Mouse (Mus musculus) T-helper 2 cell (primary cell): ENCODE results near the gene Iscu.
"Not testable (repeated sequence)": the region's sequence is repeated elsewhere in the genome, so short reads cannot be mapped to it uniquely, and the experiment has no call there.

Experiments
- in situ Hi-C: fragments of 300-600 bp; cut with MboI, MseI; formaldehyde crosslinking; loops from one replicate; pipeline ENCODE4 v1.15.1; 2025; ENCODE audit warnings: high pct_unique_total_duplicates

Iscu gene

DNA sequence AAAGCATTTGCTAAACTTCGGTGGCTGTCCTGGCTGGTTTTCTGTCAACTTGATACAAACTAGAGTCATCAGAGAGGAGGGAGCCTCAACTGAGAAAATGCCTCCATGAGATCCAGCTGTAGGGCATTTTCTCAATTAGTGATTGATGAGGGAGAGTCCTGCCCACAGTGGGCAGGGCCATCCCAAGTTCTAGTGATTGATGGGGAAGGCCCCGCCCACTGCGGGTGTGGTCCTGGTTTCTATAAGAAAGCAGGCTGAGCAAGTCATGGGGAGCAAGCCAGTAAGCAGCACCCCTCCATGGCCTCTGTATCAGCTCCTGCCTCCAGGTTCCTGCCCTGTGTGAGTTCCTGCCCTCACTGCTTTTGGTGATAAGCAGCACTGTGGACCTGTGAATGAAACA is 11.6 kb downstream of the Iscu start:
- in situ Hi-C loops, result not testable (repeated sequence)

- in situ Hi-C loops, result no loop called here
Measured at GRCm38 (mm10) chr5:113786985-113787384, 14.4 kb downstream of the Iscu start.

- in situ Hi-C loops, result no loop called here
Measured at GRCm38 (mm10) chr5:113788645-113789044, 16.1 kb downstream of the Iscu start.

DNA sequence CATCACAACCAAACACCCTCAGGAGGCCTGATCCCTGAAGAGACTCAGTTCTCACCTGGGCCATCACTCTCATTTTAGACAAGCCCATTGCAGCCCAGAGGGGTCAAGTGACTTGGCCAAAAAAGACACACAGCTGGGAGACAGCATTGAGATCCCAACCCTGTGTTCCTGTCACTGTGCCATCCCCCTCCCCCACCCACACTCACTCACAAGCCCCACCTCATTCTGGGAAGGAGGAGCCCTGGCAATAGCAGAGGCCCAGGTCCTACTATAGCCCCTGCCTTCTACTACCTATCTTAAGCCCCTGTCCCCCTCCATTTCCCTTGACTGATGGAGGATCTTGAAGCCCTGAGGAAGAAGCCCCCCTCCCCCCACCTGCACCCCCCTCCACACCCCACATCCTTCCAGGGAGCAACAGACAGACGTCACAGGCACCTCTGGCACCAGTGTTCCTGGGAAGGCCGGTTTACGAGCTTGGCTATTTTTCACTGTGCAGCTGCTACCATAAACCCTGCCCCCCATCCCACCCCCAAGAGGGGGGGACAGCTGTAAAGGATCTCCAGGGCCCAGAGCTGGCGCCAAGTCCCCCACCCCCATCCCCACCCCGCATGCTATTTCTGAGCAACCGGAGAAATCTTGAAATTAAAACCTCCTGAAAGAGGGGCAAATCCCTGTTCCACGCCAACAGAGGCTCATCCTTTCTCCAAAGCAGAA is 16.7 kb downstream of the Iscu start:
- in situ Hi-C loops, result no loop called here

DNA sequence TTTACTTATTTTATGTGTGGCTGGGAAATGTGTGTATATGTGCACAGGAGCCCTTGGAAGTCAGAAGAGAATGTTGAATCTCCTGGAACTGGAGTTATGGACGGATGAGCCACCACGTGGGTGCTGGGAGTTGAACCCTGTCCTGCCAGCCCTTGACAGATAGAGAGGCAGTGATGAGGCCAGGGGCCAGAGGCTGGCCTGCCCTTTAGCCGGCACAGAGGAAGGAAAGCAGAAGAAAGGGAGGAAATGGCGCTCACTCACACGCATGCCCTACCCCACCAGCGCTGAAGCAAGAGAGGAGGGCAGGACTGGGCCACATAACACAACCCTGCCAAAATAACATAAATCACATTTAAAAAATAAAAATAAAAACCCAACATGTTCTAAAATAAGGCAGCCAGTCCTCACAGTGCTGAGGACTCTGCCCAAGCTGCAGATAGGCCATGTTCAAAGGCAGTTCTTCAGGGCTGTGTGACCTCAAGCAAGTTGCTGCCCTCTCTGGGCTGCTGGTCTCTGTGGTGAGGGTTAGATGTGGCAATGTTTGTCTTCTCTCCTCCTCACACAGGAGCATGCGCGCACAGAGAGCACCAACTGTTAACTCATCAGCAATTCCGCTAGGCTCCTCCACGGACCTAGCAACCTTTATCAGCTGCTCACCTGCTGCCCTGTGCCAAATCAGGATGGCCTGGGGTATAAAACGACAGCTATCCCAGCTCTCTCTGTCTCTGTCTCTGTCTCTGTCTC is 18.1 kb downstream of the Iscu start:
- in situ Hi-C loops, result no loop called here

- in situ Hi-C loops, result no loop called here
Measured at GRCm38 (mm10) chr5:113791197-113792095, 18.9 kb downstream of the Iscu start.

GRCm38 (mm10) chr5:113796401-113797148 is 24.0 kb downstream of the Iscu start:
- in situ Hi-C loops, result no loop called here

DNA sequence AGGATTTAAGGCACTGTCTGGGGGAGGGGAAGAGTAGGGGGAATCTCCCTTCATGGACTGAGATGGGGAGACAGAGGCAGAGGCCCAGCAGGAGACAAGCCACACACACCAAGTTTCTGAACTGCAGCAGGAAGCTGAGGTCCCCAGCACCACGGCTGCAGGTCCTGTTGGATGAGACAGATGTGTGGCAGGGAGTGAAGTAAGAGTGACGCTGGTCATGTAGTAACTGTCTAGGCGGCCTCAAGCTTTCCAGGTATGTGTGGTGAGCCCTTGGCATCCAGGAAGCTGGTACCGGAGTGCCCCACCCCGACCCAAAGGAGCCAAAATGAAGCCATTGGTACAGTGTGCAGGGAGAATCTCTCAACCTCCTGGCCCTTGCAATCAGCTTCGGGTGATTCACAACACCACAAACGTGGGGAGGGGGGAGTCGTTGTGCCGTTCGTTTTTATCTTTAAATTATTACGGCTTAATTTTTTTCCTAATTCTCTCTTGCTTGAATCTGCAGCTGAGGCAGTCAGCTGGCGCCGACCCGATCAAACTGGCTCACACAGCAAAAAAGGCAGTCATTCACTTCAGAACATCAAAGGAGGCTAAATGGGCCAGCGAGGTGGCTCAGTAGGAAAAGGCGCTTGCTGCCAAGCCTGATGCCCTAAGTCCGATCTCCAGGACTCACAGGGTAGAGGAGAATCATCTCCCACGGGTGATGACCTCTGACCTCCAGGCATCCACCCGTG is 24.8 kb downstream of the Iscu start:
- in situ Hi-C loops, result no loop called here

GRCm38 (mm10) chr5:113798525-113798924 is 26.0 kb downstream of the Iscu start:
- in situ Hi-C loops, result no loop called here

GRCm38 (mm10) chr5:113799691-113800090 is 27.1 kb downstream of the Iscu start:
- in situ Hi-C loops, result no loop called here

DNA sequence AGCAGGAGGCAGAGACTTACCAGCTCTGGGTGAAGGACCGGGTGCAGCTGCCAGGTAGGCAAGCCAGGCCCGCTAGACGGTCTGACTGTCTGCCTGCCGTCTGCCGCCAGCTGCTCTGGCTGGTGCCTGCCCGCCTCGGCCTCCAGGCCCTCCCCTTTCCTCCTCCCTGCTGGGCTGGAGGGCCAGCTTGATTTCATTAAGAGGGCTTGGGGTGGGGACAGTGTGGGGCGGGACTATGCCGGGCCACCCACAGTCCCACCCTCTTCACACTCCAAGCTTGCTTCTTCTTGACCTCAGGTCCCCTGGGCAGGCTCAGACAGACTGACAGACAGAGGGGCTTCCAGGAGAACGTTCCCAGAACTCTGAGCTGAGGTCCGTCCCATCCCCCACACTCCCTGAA is 27.7 kb downstream of the Iscu start, which contains the start of gene Tmem119:
TSS of gene Tmem119 (minus strand) at position 237 of the 400 bp plus-strand sequence.
- in situ Hi-C loops, result no loop called here

DNA sequence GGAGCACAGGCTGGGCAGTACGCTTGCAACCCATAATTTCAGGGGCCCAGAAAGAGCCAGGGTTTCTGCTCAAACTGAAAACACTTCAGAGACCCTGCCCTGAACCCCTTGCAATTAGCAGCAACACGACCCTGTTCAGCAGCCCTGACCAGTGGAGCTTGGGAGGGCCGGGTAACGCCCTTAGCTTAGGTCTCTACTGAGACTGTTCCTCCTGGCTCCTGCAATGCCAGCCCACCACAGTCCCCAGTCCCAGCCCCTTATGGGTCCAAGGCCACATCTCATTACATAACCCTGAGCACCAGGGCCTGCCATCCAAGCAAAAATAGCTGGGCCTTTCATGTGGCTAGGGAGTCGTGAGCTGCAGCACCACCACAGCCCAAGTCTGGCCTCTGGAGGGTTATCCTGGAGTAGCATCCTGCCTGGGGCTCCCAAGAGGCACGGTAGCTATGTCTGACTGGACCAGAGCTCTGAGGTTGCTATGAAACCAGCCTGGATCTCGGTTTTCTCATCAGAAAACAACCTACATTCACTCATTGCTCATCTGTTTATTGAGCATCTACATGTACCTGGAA is 31.9 kb downstream of the Iscu start:
- in situ Hi-C loops, result no loop called here

DNA sequence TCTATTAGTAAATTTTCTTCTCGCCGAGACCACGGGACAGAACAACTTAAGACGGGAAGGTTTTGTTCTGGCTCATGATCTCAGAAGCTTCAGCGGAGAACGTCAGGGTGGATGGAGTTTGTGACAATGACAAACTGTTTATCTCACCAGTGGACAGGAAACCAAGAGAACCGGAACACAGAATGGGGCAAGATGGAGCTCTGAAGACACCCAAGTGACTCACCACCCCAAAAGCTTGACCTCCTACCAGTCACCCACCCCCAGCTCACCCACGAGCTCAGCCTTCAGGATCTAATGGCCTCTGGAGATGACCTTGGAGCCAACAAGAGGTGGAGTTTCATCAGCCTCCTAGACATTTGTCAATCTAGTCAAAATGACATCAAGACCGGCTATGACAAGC is 32.8 kb downstream of the Iscu start:
- in situ Hi-C loops, result no loop called here

- in situ Hi-C loops, result no loop called here
Measured at GRCm38 (mm10) chr5:113806414-113806813, 33.9 kb downstream of the Iscu start.

GRCm38 (mm10) chr5:113807712-113808111 is 35.2 kb downstream of the Iscu start:
- in situ Hi-C loops, result no loop called here

DNA sequence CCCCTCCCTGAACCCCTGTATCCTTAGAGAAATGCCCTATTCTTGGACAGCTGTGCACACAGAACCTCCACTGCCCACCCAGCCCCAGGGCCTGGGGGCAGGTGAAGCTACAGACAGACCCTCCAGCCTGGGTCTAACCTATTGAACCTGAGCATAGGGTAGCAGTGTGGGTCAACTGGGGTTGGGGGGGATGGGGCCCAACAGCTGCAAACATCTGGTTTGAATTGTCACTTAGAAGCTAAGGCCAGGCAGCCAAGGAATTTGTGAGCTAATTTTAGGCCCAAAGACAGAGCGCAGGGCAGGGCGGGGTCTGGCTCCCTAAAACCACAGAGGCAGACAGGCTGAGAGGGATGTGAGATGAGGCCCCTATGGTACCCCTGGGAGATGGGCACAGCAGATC is 35.6 kb downstream of the Iscu start:
- in situ Hi-C loops, result no loop called here

DNA sequence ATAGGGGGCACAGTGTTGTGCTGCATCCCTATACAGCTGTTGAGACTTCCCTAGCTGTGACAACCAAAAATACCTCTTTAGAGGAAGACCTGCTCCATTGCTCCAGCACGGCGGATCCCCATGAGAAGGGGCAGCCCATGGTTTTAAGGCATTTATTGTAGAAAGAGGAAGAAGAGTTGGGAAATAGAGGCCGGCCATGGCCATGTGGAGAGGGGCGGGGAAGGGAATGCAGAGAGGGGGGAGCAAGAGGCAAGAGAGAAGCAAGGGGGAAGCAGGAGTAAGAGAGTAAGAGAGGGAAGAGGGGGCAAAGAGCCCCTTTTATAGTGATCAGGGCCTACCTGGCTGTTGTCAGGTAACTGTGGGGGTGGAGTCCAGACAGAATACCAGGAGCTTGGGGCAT is 37.6 kb downstream of the Iscu start:
- in situ Hi-C loops, result loop anchor here (5.0 kb wide), 1 partner anchor 38 kb away; the partner anchor contains the start of genes Iscu and Sart3

GRCm38 (mm10) chr5:113811824-113812420 is 39.4 kb downstream of the Iscu start:
- in situ Hi-C loops, result loop anchor here (5.0 kb wide), 1 partner anchor 40 kb away; the partner anchor contains the start of genes Iscu and Sart3

DNA sequence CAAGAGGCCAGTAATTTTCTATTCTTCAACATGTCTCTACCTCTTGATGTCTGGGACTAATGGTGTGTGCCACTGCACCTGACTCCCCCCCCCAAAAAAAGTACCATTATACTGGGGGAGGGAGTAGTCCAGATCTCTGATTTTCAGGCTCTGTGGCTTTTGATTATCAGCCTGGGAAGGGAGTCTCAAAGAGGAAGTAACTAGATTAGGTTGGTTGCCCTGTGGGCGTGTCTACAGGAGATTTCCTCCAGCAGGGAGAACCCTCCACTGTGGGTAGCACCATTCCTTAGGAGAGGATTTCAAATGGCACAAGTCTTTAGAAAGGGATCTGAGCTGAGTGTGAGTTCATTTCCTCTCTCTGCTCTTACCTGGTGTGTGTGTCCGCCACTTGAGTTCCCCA is 40.1 kb downstream of the Iscu start:
- in situ Hi-C loops, result loop anchor here (5.0 kb wide), 1 partner anchor 40 kb away; the partner anchor contains the start of genes Iscu and Sart3

- in situ Hi-C loops, result loop anchor here (5.0 kb wide), 1 partner anchor 41 kb away; the partner anchor contains the start of genes Iscu and Sart3
Measured at GRCm38 (mm10) chr5:113813608-113814007, 41.1 kb downstream of the Iscu start.
